Mouse (Mus musculus): ENCODE data around the gene Gm14459.
"Not testable (repeated sequence)": the region's sequence is repeated elsewhere in the genome, so short reads cannot be mapped to it uniquely, and the experiment has no call there.

Gm14459 gene

DNA sequence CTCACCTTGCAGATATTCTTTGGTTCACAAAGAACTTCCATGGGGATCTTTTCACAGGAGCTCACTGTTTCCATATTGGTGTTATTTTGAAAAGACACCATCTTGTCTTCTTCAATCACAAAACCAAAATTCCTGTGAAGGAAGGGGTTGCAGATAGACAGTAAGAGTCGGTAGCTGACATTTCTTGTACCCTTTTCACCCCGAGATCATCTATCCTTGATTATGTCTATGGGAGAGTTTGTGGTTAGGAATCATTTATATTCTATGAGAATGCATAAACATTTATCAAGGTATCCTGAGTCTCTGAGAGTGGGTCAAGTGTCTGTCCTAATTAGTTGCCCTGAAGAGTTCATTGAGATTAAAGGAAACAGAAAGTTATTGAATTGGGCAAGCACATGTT is at the start of gene Gm14459:
TSS of gene Gm14459 (minus strand) at position 101 of the 400 bp plus-strand sequence.
- DNase-seq, result no peak

DNA sequence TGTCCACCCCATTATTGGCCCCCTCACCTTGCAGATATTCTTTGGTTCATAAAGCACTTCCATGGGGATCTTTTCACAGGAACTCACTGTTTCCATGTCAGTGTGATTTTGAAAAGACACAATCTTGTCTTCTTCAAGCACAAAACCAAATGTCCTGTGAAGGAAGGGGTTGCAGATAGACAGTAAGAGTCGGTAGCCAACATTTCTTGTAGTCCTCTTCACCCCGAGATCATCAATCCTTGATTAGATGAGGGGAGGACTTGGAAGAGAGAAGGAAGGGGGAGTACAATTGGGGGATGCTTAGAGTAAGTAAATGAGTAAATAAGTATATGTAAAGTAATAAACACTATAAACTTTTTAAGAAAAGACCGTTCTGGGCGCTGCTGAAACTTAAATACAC is 23.4 kb upstream of the Gm14459 start, which contains the start of gene Ssxb6:
TSS of gene Ssxb6 (minus strand) at position 101 of the 400 bp plus-strand sequence.
- DNase-seq, result not testable (repeated sequence)
